Mouse (Mus musculus) bone marrow macrophage, adult 2 months (primary cell): ENCODE measurements around the gene Zfp74. TPM values are rescaled to one million over a fixed set of nuclear protein-coding genes. Genes with fewer than 3 reads are reported as not detected.

ENCODE experiments used
- H3K27ac ChIP-seq: 2 replicates; pipeline ENCODE4 v1.5.1; 2012; ENCODE audit warnings: low read depth, low read length; ENCODE audit not compliant: insufficient read depth
- H3K4me1 ChIP-seq: 2 replicates; pipeline ENCODE4 v1.6.1; 2012; ENCODE audit warnings: low read length; ENCODE audit not compliant: control insufficient read depth, insufficient read depth
- H3K4me3 ChIP-seq: 2 replicates; pipeline ENCODE4 v1.5.1; 2012; ENCODE audit warnings: mild to moderate bottlenecking, low read length, moderate library complexity; ENCODE audit not compliant: insufficient read depth
- CTCF ChIP-seq: IDR thresholded peaks from 2 replicates; pipeline ENCODE4 v1.5.1; 2012; ENCODE audit warnings: low read depth, mild to moderate bottlenecking, low read length, moderate library complexity
- POLR2A ChIP-seq: IDR thresholded peaks from 2 replicates; pipeline ENCODE4 v1.6.1; 2012; ENCODE audit warnings: mild to moderate bottlenecking, low read depth, low read length, borderline replicate concordance
- polyA plus RNA-seq: library from polyadenylated mRNA; stranded (reverse); fragments of >200 nt; gene quantifications from 2 replicates; pipeline ENCODE4 v1.2.4, GENCODE M21; 2012; ENCODE audit not compliant: missing spikeins, insufficient read depth, insufficient read length

Zfp74 gene
- polyA plus RNA-seq, 1 experiment: 7.2 TPM

DNA sequence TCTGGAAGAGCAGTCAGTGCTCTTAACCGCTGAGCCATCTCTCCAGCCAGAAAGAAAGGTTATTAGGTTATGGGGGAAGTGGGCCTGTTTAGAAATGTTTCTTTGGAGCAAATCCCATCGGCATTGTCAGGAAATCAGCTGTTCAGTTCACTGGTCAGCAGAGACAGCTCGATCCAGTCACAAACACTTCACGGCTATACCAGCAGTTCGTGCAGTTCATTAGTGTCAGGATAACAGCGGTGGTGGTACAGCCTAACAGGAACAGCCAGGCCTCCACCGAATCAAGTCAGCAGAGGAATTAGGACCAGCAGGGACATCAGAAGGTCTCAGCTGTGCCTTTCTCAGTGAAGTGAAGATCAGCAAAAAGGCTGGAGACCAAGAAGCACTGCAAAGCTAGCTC is 73.0 kb downstream of the Zfp74 start:
- no peak for TF ChIP-seq POLR2A
- no peak for TF ChIP-seq CTCF
- no peaks in the 10 kb centered on the region for H3K4me1 ChIP-seq
- H3K4me3 ChIP-seq: no peak overlapping the region
- no peak overlapping the region for H3K27ac ChIP-seq

Other genes starting within 250 kb of the Zfp74 start
- gene Catsperg2, start 227.1 kb downstream of the Zfp74 start, polyA plus RNA-seq: 0.29 TPM in 1 of 2 replicates, not detected in the other
- gene Zfp84, start 185.5 kb downstream of the Zfp74 start, polyA plus RNA-seq: 10.3 and 12.5 TPM in 2 replicates
- gene Zfp30, start 170.1 kb downstream of the Zfp74 start, polyA plus RNA-seq: 1.4 and 2.6 TPM in 2 replicates
- gene Zfp790, start 138.0 kb downstream of the Zfp74 start, polyA plus RNA-seq: 7.9 and 9.5 TPM in 2 replicates
- gene Zfp940, start 100.4 kb downstream of the Zfp74 start, polyA plus RNA-seq: 1.4 and 2.1 TPM in 2 replicates
- 4.8 and 5.7 TPM in 2 replicates for gene Zfp420, start 94.1 kb downstream of the Zfp74 start, polyA plus RNA-seq
- gene Zfp27, start 47.5 kb downstream of the Zfp74 start, polyA plus RNA-seq: 3.5 and 3.8 TPM in 2 replicates
- 3.1 and 3.8 TPM in 2 replicates for gene Zfp383, start 45.9 kb downstream of the Zfp74 start, polyA plus RNA-seq
- 3.6 and 4.0 TPM in 2 replicates for gene Zfp568, start 29.9 kb upstream of the Zfp74 start, polyA plus RNA-seq
- gene Zfp14, start 97.3 kb upstream of the Zfp74 start, polyA plus RNA-seq: 4.1 and 5.0 TPM in 2 replicates
- 3.9 and 4.6 TPM in 2 replicates for gene Zfp82, start 118.8 kb upstream of the Zfp74 start, polyA plus RNA-seq
- gene Gm26920, start 136.3 kb upstream of the Zfp74 start, polyA plus RNA-seq: not detected in 2 replicates
- 1.6 and 2.8 TPM in 2 replicates for gene Zfp566, start 136.4 kb upstream of the Zfp74 start, polyA plus RNA-seq
- 40.2 and 49.9 TPM in 2 replicates for gene Zfp260, start 140.7 kb upstream of the Zfp74 start, polyA plus RNA-seq
- 7.7 and 8.9 TPM in 2 replicates for gene Zfp382, start 167.9 kb upstream of the Zfp74 start, polyA plus RNA-seq
- 19.9 and 22.9 TPM in 2 replicates for gene Zfp146, start 215.7 kb upstream of the Zfp74 start, polyA plus RNA-seq
- gene Cox7a1, start 230.1 kb upstream of the Zfp74 start, polyA plus RNA-seq: 8.0 and 14.3 TPM in 2 replicates
- 501 and 572 TPM in 2 replicates for gene Capns1, start 244.7 kb upstream of the Zfp74 start, polyA plus RNA-seq